Mouse (Mus musculus) C2C12 (cell line): Measurements from ENCODE around the gene Tnks1bp1.

Experiments used
- CEBPB ChIP-seq: IDR thresholded peaks from one replicate; pipeline ENCODE4 v1.6.1; 2011; ENCODE audit warnings: low read depth, mild to moderate bottlenecking, control low read depth, moderate library complexity
- CTCF ChIP-seq: IDR thresholded peaks from one replicate; pipeline ENCODE4 v1.5.1; 2011; ENCODE audit not compliant: control insufficient read depth, insufficient read depth, insufficient read length
- FOSL1 ChIP-seq: IDR thresholded peaks from one replicate; pipeline ENCODE4 v1.8.0; 2011; ENCODE audit warnings: mild to moderate bottlenecking, low read length; ENCODE audit not compliant: poor library complexity, insufficient read depth, severe bottlenecking
- MAX ChIP-seq: IDR thresholded peaks from one replicate; pipeline ENCODE4 v1.6.1; 2011; ENCODE audit warnings: mild to moderate bottlenecking, control low read depth
- MYOD1 ChIP-seq: IDR thresholded peaks from one replicate; pipeline ENCODE4 v1.6.1; 2011; ENCODE audit warnings: low read depth; ENCODE audit not compliant: control insufficient read depth, insufficient read length
- MYOG ChIP-seq: IDR thresholded peaks from one replicate; pipeline ENCODE4 v1.6.1; 2011; ENCODE audit not compliant: control insufficient read depth, insufficient read length; ENCODE audit errors: extremely low read depth
- USF1 ChIP-seq: IDR thresholded peaks from one replicate; pipeline ENCODE4 v1.6.1; 2011; ENCODE audit warnings: low read depth, mild to moderate bottlenecking, control low read depth, moderate library complexity

- TF ChIP-seq CTCF = no peak
- TF ChIP-seq CEBPB = no peak
- TF ChIP-seq MYOG = no peak
- TF ChIP-seq MAX = no peak
- no peak for TF ChIP-seq USF1
- no peak for TF ChIP-seq FOSL1
- TF ChIP-seq MYOD1 = no peak
Observed at GRCm38 (mm10) chr2:85006600-85006999, 41.2 kb upstream of the Tnks1bp1 start.
